Mouse (Mus musculus): ENCODE results near the gene Dgki.
A peak's percentile ranks its signal among the peaks of the same experiment; 100 is the strongest.

Dgki gene

DNA sequence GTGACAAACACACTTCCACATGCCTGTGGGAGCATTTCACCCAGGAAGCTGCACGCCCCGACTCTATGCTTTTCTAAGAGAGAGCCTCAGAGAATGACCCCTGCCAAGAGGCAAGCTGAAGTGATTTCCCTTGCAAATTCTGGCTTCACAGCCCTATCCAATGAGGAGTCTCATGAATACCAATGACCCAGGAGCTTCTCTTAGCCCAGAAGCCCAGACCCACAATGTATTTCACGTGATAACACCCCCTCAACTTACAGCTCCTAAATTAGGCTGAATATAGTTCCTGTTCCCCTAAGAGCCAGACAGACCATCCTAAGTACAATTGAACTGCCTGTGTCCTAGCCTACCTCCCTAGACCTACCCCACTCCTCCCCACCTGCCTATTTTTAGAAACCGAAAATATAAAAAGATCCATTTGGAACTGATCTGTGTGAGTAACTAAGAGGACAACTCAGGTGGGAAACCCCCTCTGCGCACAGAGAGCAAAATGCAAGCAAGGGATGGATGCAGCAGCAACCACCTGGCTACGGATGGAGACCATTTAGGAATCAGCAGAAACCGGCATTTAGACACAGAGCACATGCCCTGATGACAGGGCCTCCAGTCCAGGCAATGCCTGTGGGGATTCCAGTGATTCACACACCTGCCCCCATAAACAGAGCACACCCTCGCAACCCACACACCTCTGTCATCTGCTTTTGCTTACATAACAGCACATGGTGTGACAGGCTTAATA, 2.1 kb downstream of the Dgki start:
- no peak for DNase-seq (ENCODE audit: low read depth, low spot score)

DNA sequence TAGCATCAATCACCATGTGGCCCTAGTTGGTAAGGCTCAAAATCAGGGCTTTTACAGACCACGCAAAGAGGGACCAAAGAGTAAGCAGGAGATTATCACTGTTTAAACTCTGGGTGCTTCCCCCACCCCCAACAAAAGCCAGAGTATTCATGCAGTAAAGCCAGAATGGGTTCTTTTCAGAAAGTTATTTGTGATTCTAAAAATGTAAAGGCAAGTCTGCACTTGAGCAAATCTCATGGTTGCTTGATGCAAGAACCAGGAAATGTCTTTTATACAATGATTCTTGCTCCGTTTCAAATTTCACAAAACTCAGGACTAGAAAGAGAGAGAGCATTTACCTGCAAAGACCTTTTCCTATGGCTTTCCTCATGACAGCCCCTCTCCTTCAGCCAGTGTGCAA, 7.9 kb downstream of the Dgki start:
- DNase-seq (ENCODE audit: low read depth, low spot score), result no peak

DNA sequence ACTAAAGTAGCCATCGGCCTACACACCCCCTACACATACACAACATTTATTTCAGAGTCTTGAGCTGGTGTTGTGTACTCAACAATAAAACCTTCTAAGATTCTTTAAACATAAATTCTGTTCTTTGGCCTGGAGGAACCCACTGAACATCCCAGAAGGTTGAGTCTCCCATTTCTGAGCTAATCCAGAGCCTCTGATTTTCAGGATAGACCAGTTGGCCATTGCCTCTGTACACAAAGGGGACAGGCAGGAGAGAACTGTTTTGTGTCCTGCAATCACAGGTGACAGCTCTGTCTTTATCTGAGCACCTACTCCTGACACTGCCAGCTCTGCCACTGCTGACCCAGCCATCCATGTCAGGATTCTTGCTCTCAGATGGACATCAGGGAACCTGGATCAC, 8.8 kb downstream of the Dgki start:
- DNase-seq (ENCODE audit: low read depth, low spot score), result no peak

- DNase-seq (ENCODE audit: low read depth, low spot score), result no peak
These were observed 9.3 kb downstream of the Dgki start for GRCm38 (mm10) chr6:37290691-37291090.

DNA sequence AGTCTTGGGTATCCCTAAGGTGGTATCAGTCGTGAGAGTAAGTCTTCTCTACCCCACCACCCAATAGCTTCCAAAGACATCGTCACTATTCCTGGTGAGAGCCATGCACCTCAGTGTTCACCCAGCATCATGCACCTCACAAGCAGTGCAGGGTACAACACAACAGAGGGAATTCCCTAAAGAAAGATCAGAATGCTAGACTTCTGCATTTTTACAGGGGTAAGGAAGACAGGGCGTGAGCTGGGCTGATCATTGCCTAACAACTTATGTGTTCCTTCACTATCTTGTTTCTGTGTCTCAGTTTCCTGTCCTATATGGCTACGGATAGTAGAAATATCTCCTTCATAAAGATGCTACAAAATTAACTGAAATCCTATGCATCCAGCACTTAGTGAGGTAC, 13.8 kb downstream of the Dgki start:
- no peak for DNase-seq (ENCODE audit: low read depth, low spot score)

- no peak for DNase-seq (ENCODE audit: low read depth, low spot score)
These were observed 15.1 kb downstream of the Dgki start for GRCm38 (mm10) chr6:37284879-37285278.

GRCm38 (mm10) chr6:37283336-37283735, 16.6 kb downstream of the Dgki start:
- no peak for DNase-seq (ENCODE audit: low read depth, low spot score)

DNA sequence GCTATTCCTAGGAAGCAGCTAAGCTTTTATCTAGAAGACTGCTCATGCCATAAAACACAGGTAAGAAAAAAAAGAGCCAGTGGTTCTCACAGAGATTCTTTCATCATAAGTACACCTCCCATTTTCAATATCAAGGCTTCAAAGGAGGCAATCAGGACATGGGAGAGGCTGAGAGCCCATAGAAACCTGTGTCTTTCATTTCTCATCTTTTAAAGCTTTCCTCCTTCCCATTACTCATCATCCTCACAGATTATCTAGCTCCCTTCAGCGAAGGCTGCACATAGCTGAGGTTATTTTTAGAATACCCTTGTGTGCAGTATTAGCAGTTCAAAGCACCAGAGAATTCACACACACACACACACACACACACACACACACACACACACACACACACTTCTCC, 17.3 kb downstream of the Dgki start:
- no peak for DNase-seq (ENCODE audit: low read depth, low spot score)

DNA sequence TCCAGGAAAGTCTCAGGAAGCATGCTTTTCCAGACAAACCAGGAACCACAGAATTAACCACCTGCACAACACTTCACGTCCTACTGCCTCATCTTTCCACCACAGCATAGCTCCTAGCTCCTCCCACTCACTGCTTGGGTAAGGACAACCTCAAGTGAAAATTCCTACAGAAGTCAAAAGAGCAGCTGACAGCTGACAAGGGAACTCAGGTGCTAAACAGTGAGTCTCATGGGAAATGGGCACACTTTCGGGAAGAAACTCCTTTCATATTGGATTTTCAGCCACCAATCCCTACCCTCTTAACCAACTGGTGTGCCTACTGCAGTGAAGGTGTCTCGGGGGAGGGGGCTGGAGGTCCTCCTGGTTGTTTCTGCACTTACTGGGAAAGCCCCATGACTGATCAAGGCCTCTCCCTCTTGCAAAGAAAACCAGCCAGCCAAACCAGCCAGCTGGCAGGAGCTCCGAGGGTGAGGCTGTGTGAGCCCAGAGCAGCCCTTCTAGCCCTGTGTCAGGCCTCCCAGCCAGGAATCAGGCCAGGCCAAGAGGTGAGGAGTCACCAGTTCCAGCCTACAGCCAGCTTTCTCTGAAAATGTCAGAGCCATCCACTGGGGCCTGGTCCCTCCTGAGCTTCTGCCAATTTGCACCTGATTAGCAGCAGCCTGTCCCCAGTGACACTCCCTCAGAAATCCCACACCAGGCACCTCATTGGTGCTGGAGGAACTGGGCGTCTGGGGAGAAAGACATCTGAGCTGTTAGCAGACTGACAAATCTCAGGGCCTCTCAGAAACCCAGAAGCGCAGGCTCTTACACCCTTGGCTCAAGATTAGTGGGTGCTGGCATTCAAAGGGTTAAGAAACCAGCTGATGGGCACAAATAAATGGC, 22.9 kb downstream of the Dgki start:
- peak; percentile 80 for DNase-seq (ENCODE audit: low read depth, low spot score)

GRCm38 (mm10) chr6:37276181-37276580, 23.8 kb downstream of the Dgki start:
- no peak for DNase-seq (ENCODE audit: low read depth, low spot score)

- no peak for DNase-seq (ENCODE audit: low read depth, low spot score)
These were observed 28.9 kb downstream of the Dgki start for GRCm38 (mm10) chr6:37270905-37271591.

DNA sequence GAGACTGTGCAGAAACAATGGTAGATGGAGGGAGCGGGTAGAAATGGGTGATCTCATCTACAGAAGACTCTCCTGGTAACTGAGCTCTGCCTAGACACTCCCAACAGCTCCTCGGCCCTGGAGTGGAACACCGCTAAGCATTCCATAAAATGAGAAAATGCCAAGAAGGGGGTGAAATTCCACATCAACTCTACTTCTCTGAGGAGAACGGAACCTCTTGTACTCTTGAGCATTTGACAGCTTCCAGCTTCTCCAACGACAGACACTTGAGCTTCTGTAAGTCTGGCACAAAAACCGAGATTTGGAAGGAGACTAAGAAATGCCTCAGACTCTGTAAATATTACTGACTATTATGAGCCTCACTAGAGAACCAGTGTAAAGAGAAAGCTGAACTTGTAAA, 31.4 kb downstream of the Dgki start:
- peak; percentile 62 for DNase-seq (ENCODE audit: low read depth, low spot score)

GRCm38 (mm10) chr6:37267952-37268351, 32.0 kb downstream of the Dgki start:
- DNase-seq (ENCODE audit: low read depth, low spot score), result no peak

GRCm38 (mm10) chr6:37262486-37262885, 37.5 kb downstream of the Dgki start:
- DNase-seq (ENCODE audit: low read depth, low spot score), result no peak

- no peak for DNase-seq (ENCODE audit: low read depth, low spot score)
These were observed 38.6 kb downstream of the Dgki start for GRCm38 (mm10) chr6:37261236-37261852.

- DNase-seq (ENCODE audit: low read depth, low spot score), result no peak
These were observed 41.3 kb downstream of the Dgki start for GRCm38 (mm10) chr6:37258662-37259061.

- DNase-seq (ENCODE audit: low read depth, low spot score), result peak; percentile 44
These were observed 45.8 kb downstream of the Dgki start for GRCm38 (mm10) chr6:37254144-37254543.

DNA sequence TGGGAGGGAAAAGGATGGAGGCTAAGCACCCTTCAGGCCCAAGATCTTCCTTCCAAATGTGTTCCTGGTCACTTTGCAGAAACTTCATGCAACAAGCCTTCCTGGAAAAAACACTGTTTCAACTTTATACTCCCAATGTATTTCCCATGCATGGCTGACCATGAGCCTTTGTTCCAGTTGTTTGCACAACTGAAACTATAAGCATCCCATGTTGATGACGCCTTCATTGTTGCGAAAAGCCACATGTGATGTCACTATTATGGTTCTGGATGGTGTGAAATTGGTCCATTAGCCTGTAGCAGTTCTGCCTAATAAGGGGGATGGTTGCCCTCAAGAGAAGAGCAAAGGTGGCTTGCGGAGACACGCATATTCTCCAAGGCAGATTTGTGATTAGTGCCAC, 47.4 kb downstream of the Dgki start:
- DNase-seq (ENCODE audit: low read depth, low spot score), result no peak

- DNase-seq (ENCODE audit: low read depth, low spot score), result no peak
These were observed 49.3 kb downstream of the Dgki start for GRCm38 (mm10) chr6:37250671-37251070.

DNA sequence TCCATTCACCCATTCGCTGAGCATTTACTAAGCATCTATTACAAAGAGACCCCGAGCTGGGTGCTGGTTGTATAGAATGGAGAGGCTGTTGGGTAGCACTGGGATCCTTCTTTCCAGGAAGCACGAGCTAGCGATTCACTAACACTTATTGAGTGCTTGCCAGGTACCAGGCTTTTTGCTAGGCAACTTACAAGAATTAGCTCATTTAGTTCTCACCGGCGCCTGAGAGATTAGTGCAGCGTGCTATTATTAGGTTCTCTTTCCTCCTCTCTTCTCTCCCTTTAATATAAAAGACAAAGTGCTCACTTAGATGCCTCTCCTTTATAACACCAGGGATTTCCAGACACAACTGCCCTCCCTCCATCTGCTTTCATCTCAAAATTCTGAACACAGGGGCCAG, 54.2 kb downstream of the Dgki start:
- no peak for DNase-seq (ENCODE audit: low read depth, low spot score)

GRCm38 (mm10) chr6:37244074-37244473, 55.9 kb downstream of the Dgki start:
- DNase-seq (ENCODE audit: low read depth, low spot score), result no peak

GRCm38 (mm10) chr6:37242769-37243121, 57.2 kb downstream of the Dgki start:
- DNase-seq (ENCODE audit: low read depth, low spot score), result no peak
